Mouse (Mus musculus) MEL (cell line): ENCODE measurements around the gene Ap3d1. TPM values are rescaled to one million over a fixed set of nuclear protein-coding genes. Genes with fewer than 3 reads are reported as not detected.
A peak's percentile ranks its signal among the peaks of the same experiment; 100 is the strongest.

Experiments
- DNase-seq: peaks from one replicate; pipeline ENCODE4 v3.0.0; 2011; ENCODE audit warnings: low read depth, low spot score
- H3K27ac ChIP-seq: 2 replicates; pipeline ENCODE4 v1.5.1; 2012; ENCODE audit warnings: low read depth, mild to moderate bottlenecking, control low read depth, low read length, moderate library complexity; ENCODE audit not compliant: control insufficient read depth
- H3K27me3 ChIP-seq, 2 experiments: fragments of 150-350 bp in 1 of 2; sonication (generic) in 1 of 2; 2 replicates each; pipeline ENCODE4 v1.6.1; 2012; ENCODE audit warnings: low read length in 2 of 2, mild to moderate bottlenecking in 2 of 2, improper control_type of control experiment in 1 of 2, moderate library complexity in 1 of 2; ENCODE audit not compliant: insufficient read depth in 2 of 2, control insufficient read depth in 1 of 2
- H3K36me3 ChIP-seq, 2 experiments: 2 replicates each; pipeline ENCODE4 v1.6.1; 2012 to 2014; ENCODE audit warnings: low read length in 2 of 2, improper control_type of control experiment in 1 of 2, inconsistent platforms in 1 of 2, mild to moderate bottlenecking in 1 of 2; ENCODE audit not compliant: insufficient read depth in 2 of 2, control insufficient read depth in 1 of 2
- H3K4me1 ChIP-seq, 2 experiments: fragments of 150-350 bp in 1 of 2; sonication (generic) in 1 of 2; 2 replicates each; pipeline ENCODE4 v1.6.1; 2012; ENCODE audit warnings: low read length in 2 of 2, improper control_type of control experiment in 1 of 2, mild to moderate bottlenecking in 1 of 2; ENCODE audit not compliant: insufficient read depth in 2 of 2, control insufficient read depth in 1 of 2
- H3K4me3 ChIP-seq, 2 experiments: fragments of 150-350 bp in 1 of 2; sonication (generic) in 1 of 2; 2 replicates each; pipeline ENCODE4 v1.5.1; 2012; ENCODE audit warnings: low read depth in 2 of 2, low read length in 2 of 2, mild to moderate bottlenecking in 2 of 2, moderate library complexity in 2 of 2, control low read depth in 1 of 2, improper control_type of control experiment in 1 of 2; ENCODE audit not compliant: control insufficient read depth in 1 of 2, insufficient read depth in 1 of 2
- H3K79me2 ChIP-seq: 2 replicates; pipeline ENCODE4 v1.6.1; 2012; ENCODE audit warnings: mild to moderate bottlenecking, low read length, moderate library complexity; ENCODE audit not compliant: control insufficient read depth, poor library complexity, insufficient read depth
- H3K9ac ChIP-seq: 2 replicates; pipeline ENCODE4 v1.6.1; 2012; ENCODE audit warnings: low read depth, mild to moderate bottlenecking, control low read depth, low read length, moderate library complexity; ENCODE audit not compliant: control insufficient read depth, poor library complexity, severe bottlenecking
- H3K9me3 ChIP-seq: fragments of 150-350 bp; sonication (generic); replicated peaks from 2 replicates; pipeline ENCODE4 v1.6.1; 2012; ENCODE audit warnings: mild to moderate bottlenecking, low read length, improper control_type of control experiment, moderate library complexity; ENCODE audit not compliant: insufficient read depth
- BHLHE40 ChIP-seq: IDR thresholded peaks from 2 replicates; pipeline ENCODE4 v1.6.1; 2012; ENCODE audit warnings: low read depth, mild to moderate bottlenecking, inconsistent platforms, low read length, improper control_type of control experiment, borderline replicate concordance
- CHD1 ChIP-seq: IDR thresholded peaks from 2 replicates; pipeline ENCODE4 v1.6.1; 2012; ENCODE audit warnings: low read depth, mild to moderate bottlenecking, inconsistent platforms, low read length, improper control_type of control experiment
- CHD2 ChIP-seq: IDR thresholded peaks from 2 replicates; pipeline ENCODE4 v1.6.1; 2011; ENCODE audit warnings: low read length, improper control_type of control experiment
- CTCF ChIP-seq, 3 experiments: IDR thresholded peaks in 2 of 3; conservative IDR thresholded peaks in 1 of 3; 2 replicates each; pipeline ENCODE4 v1.5.1; 2011 to 2012; ENCODE audit warnings: low read length in 3 of 3, low read depth in 2 of 3, mild to moderate bottlenecking in 2 of 3, improper control_type of control experiment in 1 of 3, inconsistent platforms in 1 of 3, mixed read lengths in 1 of 3, moderate library complexity in 1 of 3; ENCODE audit not compliant: control insufficient read depth in 1 of 3, insufficient read depth in 1 of 3, poor library complexity in 1 of 3, severe bottlenecking in 1 of 3
- E2F4 ChIP-seq: IDR thresholded peaks from 2 replicates; pipeline ENCODE4 v1.6.1; 2011; ENCODE audit warnings: low read depth, low read length, improper control_type of control experiment, borderline replicate concordance
- GABPA ChIP-seq: IDR thresholded peaks from 2 replicates; pipeline ENCODE4 v1.6.1; 2012; ENCODE audit warnings: low read depth, mild to moderate bottlenecking, inconsistent platforms, low read length, improper control_type of control experiment, moderate library complexity
- GATA1 ChIP-seq: IDR thresholded peaks from 2 replicates; pipeline ENCODE4 v1.6.1; 2011; ENCODE audit warnings: low read depth, low read length, improper control_type of control experiment
- HCFC1 ChIP-seq: IDR thresholded peaks from 2 replicates; pipeline ENCODE4 v1.6.1; 2012; ENCODE audit warnings: low read depth, mild to moderate bottlenecking, inconsistent platforms, low read length, improper control_type of control experiment, moderate library complexity
- KAT2A ChIP-seq: conservative IDR thresholded peaks from 2 replicates; pipeline ENCODE4 v1.6.1; 2012; ENCODE audit warnings: low read depth, low read length, improper control_type of control experiment, inconsistent platforms
- MAFK ChIP-seq: IDR thresholded peaks from 2 replicates; pipeline ENCODE4 v1.6.1; 2011; ENCODE audit warnings: low read depth, mild to moderate bottlenecking, low read length, improper control_type of control experiment, borderline replicate concordance
- MAZ ChIP-seq: IDR thresholded peaks from 2 replicates; pipeline ENCODE4 v1.6.1; 2012; ENCODE audit warnings: low read depth, mild to moderate bottlenecking, inconsistent platforms, low read length, improper control_type of control experiment
- MXI1 ChIP-seq: IDR thresholded peaks from 2 replicates; pipeline ENCODE4 v1.6.1; 2011; ENCODE audit warnings: mild to moderate bottlenecking, low read depth, low read length, improper control_type of control experiment
- MYC ChIP-seq: IDR thresholded peaks from 2 replicates; pipeline ENCODE4 v1.6.1; 2011; ENCODE audit warnings: low read depth, mild to moderate bottlenecking, low read length, improper control_type of control experiment, moderate library complexity
- NELFE ChIP-seq: IDR thresholded peaks from 2 replicates; pipeline ENCODE4 v1.6.1; 2011; ENCODE audit warnings: low read depth, low read length, improper control_type of control experiment
- POLR2A ChIP-seq, 2 experiments: IDR thresholded peaks; 2 replicates each; pipeline ENCODE4 v1.6.1; 2011 to 2012; ENCODE audit warnings: low read length in 2 of 2, mild to moderate bottlenecking in 2 of 2, control low read depth in 1 of 2, improper control_type of control experiment in 1 of 2, low read depth in 1 of 2, moderate library complexity in 1 of 2; ENCODE audit not compliant: control insufficient read depth in 1 of 2, insufficient read depth in 1 of 2, poor library complexity in 1 of 2
- POLR2AphosphoS2 ChIP-seq: IDR thresholded peaks from 2 replicates; pipeline ENCODE4 v1.6.1; 2011; ENCODE audit warnings: low read length, improper control_type of control experiment
- RAD21 ChIP-seq: IDR thresholded peaks from 2 replicates; pipeline ENCODE4 v1.6.1; 2011; ENCODE audit warnings: mild to moderate bottlenecking, low read depth, low read length, improper control_type of control experiment
- RCOR1 ChIP-seq: IDR thresholded peaks from 2 replicates; pipeline ENCODE4 v1.6.1; 2012; ENCODE audit warnings: low read depth, mild to moderate bottlenecking, inconsistent platforms, low read length, improper control_type of control experiment
- SIN3A ChIP-seq: IDR thresholded peaks from 2 replicates; pipeline ENCODE4 v1.6.1; 2012; ENCODE audit warnings: low read length, improper control_type of control experiment, inconsistent platforms
- SMC3 ChIP-seq: IDR thresholded peaks from 2 replicates; pipeline ENCODE4 v1.6.1; 2011; ENCODE audit warnings: low read depth, low read length, improper control_type of control experiment
- TAL1 ChIP-seq: IDR thresholded peaks from 2 replicates; pipeline ENCODE4 v1.6.1; 2012; ENCODE audit warnings: mild to moderate bottlenecking, inconsistent platforms, low read length, moderate library complexity, mixed read lengths
- TBP ChIP-seq: IDR thresholded peaks from 2 replicates; pipeline ENCODE4 v1.8.0; 2011; ENCODE audit warnings: low read depth, low read length, improper control_type of control experiment
- UBTF ChIP-seq: IDR thresholded peaks from 2 replicates; pipeline ENCODE4 v1.6.1; 2012; ENCODE audit warnings: low read depth, mild to moderate bottlenecking, inconsistent platforms, low read length, improper control_type of control experiment, moderate library complexity, borderline replicate concordance; ENCODE audit not compliant: insufficient read depth
- USF1 ChIP-seq: IDR thresholded peaks from 2 replicates; pipeline ENCODE4 v1.6.1; 2014; ENCODE audit warnings: low read depth, mild to moderate bottlenecking, inconsistent platforms, low read length, improper control_type of control experiment, moderate library complexity
- USF2 ChIP-seq, 2 experiments: IDR thresholded peaks; 2 replicates each; pipeline ENCODE4 v1.6.1; 2011 to 2012; ENCODE audit warnings: improper control_type of control experiment in 2 of 2, low read length in 2 of 2, borderline replicate concordance in 1 of 2, inconsistent platforms in 1 of 2, low read depth in 1 of 2, mild to moderate bottlenecking in 1 of 2; ENCODE audit not compliant: insufficient read depth in 1 of 2
- ZC3H11A ChIP-seq: IDR thresholded peaks from 2 replicates; pipeline ENCODE4 v1.6.1; 2012; ENCODE audit warnings: low read depth, mild to moderate bottlenecking, inconsistent platforms, low read length, improper control_type of control experiment
- ZMIZ1 ChIP-seq: IDR thresholded peaks from 2 replicates; pipeline ENCODE4 v1.6.1; 2012; ENCODE audit warnings: low read depth, mild to moderate bottlenecking, inconsistent platforms, low read length, improper control_type of control experiment, moderate library complexity
- polyA plus RNA-seq, 2 experiments: library from polyadenylated mRNA; stranded (reverse) in 1 of 2; unstranded in 1 of 2; fragments of >175 nt in 1 of 2; fragments of >200 nt in 1 of 2; gene quantifications; 2 replicates each; pipeline versions ENCODE4 v1.2.1 to v1.2.4; 2012; ENCODE audit warnings: low replicate concordance in 2 of 2, low read depth in 1 of 2; ENCODE audit not compliant: insufficient read length in 2 of 2, insufficient read depth in 1 of 2, missing spikeins in 1 of 2
- total RNA-seq: library from RNA; depleted of rRNA; stranded (reverse); fragments of 300-350 nt; gene quantifications from 2 replicates; pipeline ENCODE4 v1.2.3, GENCODE M21; 2012

The Ap3d1 gene
- total and polyA plus RNA-seq, 3 experiments, result 32.7 to 260 (median 54.5) TPM

GRCm38 (mm10) chr10:80751188-80751832 lies 9.2 kb upstream of the Ap3d1 start (continued):
- TF ChIP-seq POLR2AphosphoS2 (no peak), ZMIZ1 (no peak), CTCF (IDR thresholded peaks at IDR 0.05 in 2 of 3, conservative IDR thresholded peaks at IDR 0.05 in 1 of 3; ENCODE audit: control insufficient read depth in 1 of 3, insufficient read depth in 1 of 3, low read depth in 2 of 3, low read length in 3 of 3, poor library complexity in 1 of 3, severe bottlenecking in 1 of 3) (peak; percentile 51 to 71 (median 53)), SIN3A (peak; percentile 75; the same call in 1 of the 2 replicates), MAFK (no peak), TBP (0 out of 2 replicates have a peak, but pooled peaks have one; percentile 40), USF1 (no peak)

GRCm38 (mm10) chr10:80748609-80749008 lies 6.5 kb upstream of the Ap3d1 start:
- peak; percentile 88 for DNase-seq
- peaks cover 2 to 23% of the 10 kb centered on the region in 2 experiments; a peak in 3 of 4 replicates for H3K4me1 ChIP-seq
- H3K79me2 ChIP-seq, result no peaks in the 10 kb centered on the region
- H3K27ac ChIP-seq, result no peak overlapping the region
- H3K9ac ChIP-seq, result no peak overlapping the region
- TF ChIP-seq HCFC1 (0 out of 2 replicates have a peak, but pooled peaks have one; percentile 21), MXI1 (peak; percentile 89), SIN3A (peak; percentile 99), USF1 (no peak)
- no peaks in the 10 kb centered on the region for H3K27me3 ChIP-seq
- H3K9me3 ChIP-seq, result no peaks in the 10 kb centered on the region
- H3K4me3 ChIP-seq, result no peak overlapping the region
- peaks cover 0 to 8% of the 10 kb centered on the region in 2 experiments; a peak in 2 of 4 replicates for H3K36me3 ChIP-seq

- H3K27ac ChIP-seq, result no peak overlapping the region
- no peaks in the 10 kb centered on the region for H3K79me2 ChIP-seq
- no peaks in the 10 kb centered on the region for H3K9me3 ChIP-seq
- H3K27me3 ChIP-seq, result no peaks in the 10 kb centered on the region
- H3K4me1 ChIP-seq, result peaks cover 0 to 19% of the 10 kb centered on the region in 2 experiments; a peak in 3 of 4 replicates
- no peak overlapping the region for H3K4me3 ChIP-seq
- no peak overlapping the region for H3K9ac ChIP-seq
- peaks cover 0 to under 1% of the 10 kb centered on the region in 2 experiments; a peak in 2 of 4 replicates for H3K36me3 ChIP-seq
- DNase-seq, result peak; percentile 86
- TF ChIP-seq TBP, result no peak
- no peak for TF ChIP-seq NELFE
- no peak for TF ChIP-seq BHLHE40
- TF ChIP-seq TAL1, result no peak
- no peak for TF ChIP-seq RCOR1
- TF ChIP-seq KAT2A, result no peak
- no peak for TF ChIP-seq E2F4
- TF ChIP-seq MYC, result no peak
- no peak for TF ChIP-seq POLR2AphosphoS2
- no peak for TF ChIP-seq UBTF
- TF ChIP-seq POLR2A (IDR thresholded peaks at IDR 0.05; ENCODE audit: control insufficient read depth in 1 of 2, insufficient read depth in 1 of 2, low read depth in 1 of 2, low read length in 2 of 2, poor library complexity in 1 of 2), result no peak
- no peak for TF ChIP-seq MAFK
- no peak for TF ChIP-seq HCFC1
- TF ChIP-seq MAZ, result no peak
- no peak for TF ChIP-seq CHD2
- peak; percentile 82 for TF ChIP-seq ZC3H11A
- peak; percentile 77 for TF ChIP-seq SIN3A
- TF ChIP-seq USF2 (IDR thresholded peaks at IDR 0.05; ENCODE audit: borderline replicate concordance in 1 of 2, insufficient read depth in 1 of 2, low read depth in 1 of 2, low read length in 2 of 2), result no peak
- no peak for TF ChIP-seq GATA1
- no peak for TF ChIP-seq CHD1
- TF ChIP-seq MXI1, result peak; percentile 40; the same call in 1 of the 2 replicates
- TF ChIP-seq ZMIZ1, result no peak
- TF ChIP-seq SMC3, result peak; percentile 85
- peak; percentile 93 for TF ChIP-seq RAD21
- TF ChIP-seq CTCF (IDR thresholded peaks at IDR 0.05 in 2 of 3, conservative IDR thresholded peaks at IDR 0.05 in 1 of 3; ENCODE audit: control insufficient read depth in 1 of 3, insufficient read depth in 1 of 3, low read depth in 2 of 3, low read length in 3 of 3, poor library complexity in 1 of 3, severe bottlenecking in 1 of 3), result peak; percentile 96 to 97 (median 97)
- no peak for TF ChIP-seq GABPA
- TF ChIP-seq USF1, result no peak
Observed at GRCm38 (mm10) chr10:80747410-80747809, 5.3 kb upstream of the Ap3d1 start.
